Mouse (Mus musculus): ENCODE measurements around the gene Mavs.

Gene Mavs

DNA sequence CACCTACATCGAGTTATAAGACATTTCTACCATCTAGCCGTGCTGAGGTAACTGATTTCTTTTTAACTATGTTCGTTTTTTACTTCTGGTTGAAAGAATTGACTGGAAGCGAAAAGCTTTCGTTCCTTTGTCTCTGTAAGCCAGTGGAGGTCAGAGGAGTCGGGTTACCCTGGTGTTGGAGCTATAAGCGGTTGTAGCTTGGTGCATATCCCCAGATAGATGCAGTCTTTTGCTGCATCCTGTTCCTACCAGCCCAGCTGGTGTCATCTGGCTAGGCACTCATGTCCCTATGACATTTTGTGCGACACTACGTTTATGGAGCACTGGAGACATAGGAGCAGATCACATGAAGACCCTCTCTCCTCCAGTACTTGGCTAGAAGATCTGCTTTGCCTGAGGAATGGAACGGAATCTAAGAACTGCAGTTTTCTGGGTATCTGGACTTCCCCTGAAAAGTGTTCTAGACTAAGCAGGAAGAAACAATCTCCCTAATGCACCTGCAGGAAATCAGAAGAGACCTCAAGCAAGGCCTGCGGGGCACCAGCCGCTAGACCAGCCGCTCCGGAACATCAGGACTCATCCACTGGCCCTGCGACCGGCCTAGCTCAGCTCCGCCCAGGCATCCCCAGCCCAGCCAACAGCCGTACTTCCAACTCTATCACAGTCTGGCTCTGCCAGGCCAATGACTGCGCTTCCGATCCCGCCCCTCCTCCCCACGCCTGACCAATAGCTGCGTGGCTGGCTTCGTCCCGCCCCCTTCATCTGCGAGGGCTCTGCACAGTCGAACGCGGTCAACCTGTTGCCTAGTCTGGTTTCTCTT is at the start of gene Mavs:
Gene Mavs, plus strand, starts transcription at position 757 of the 820 bp plus-strand sequence.
- POLR2A ChIA-PET, result interaction anchor here in 3 of 4 experiments (0.7 to 10.1 kb wide), 60 partner anchors 8 to 569 kb away, joined by 3 to 112 read pairs (median 5); partner anchors contain the start of genes 1700037H04Rik (in 3 of the 3), Cdc25b (in 2 of the 3), Pank2 (in 2 of the 3) and Rnf24 (in 2 of the 3)
- CTCF ChIA-PET, result interaction anchor here (0.5 to 3.4 kb wide), 11 partner anchors 10 to 240 kb away, joined by 3 to 22 read pairs (median 4); partner anchors contain the start of genes Cdc25b (in 2 of the 4) and Spef1 (in 2 of the 4)

DNA sequence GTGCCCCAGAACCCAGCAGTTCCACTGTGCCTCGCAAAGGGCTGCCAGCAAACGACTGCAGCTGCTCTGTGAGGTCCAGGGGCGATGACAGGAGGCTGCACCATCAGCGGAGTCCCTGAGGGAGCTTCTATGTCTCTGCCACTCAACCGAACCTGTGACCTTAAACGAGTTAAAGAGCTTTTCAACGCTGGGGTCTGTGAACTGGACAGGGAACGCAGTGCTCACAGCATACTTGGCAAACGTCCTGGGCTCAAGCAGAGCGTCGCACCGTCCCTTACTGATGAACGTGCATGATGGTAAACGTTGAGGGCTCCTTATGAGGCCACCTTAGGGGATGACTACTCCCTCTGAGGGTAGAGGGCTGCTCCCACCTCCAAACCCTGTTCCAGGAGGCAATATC is 47.5 kb upstream of the Mavs start:
- POLR2A ChIA-PET, result interaction anchor here (0.5 to 4.9 kb wide), 55 partner anchors 9 to 1050 kb away, joined by 3 to 53 read pairs (median 4); partner anchors contain the start of genes 1700037H04Rik (in 4 of the 4), Ddrgk1 (in 1 of the 4), Mavs (in 1 of the 4) and Pank2 (in 1 of the 4)
- CTCF ChIA-PET, result interaction anchor here (0.6 to 2.6 kb wide), 23 partner anchors 9 to 359 kb away, joined by 3 to 19 read pairs (median 4); partner anchors contain the start of genes 1700037H04Rik (in 2 of the 4) and Mavs (in 1 of the 4)

GRCm38 (mm10) chr2:131186771-131187601 is 46.9 kb upstream of the Mavs start, which contains the start of the genes Cdc25b and Spef1:
TSS of gene Cdc25b (plus strand) at chr2:131186949.
TSS of gene Spef1 (minus strand) at chr2:131187282.
- POLR2A ChIA-PET, result interaction anchor here (0.6 to 4.9 kb wide), 66 partner anchors 8 to 1049 kb away, joined by 3 to 53 read pairs (median 4); partner anchors contain the start of genes 1700037H04Rik (in 4 of the 4), Ddrgk1 (in 1 of the 4), Mavs (in 1 of the 4) and Pank2 (in 1 of the 4)
- CTCF ChIA-PET, result interaction anchor here (0.6 to 2.6 kb wide), 29 partner anchors 9 to 359 kb away, joined by 3 to 19 read pairs (median 4); partner anchors contain the start of genes 1700037H04Rik (in 2 of the 4), Mavs (in 2 of the 4) and Pank2 (in 1 of the 4)

GRCm38 (mm10) chr2:131187602-131187922 is 46.3 kb upstream of the Mavs start:
- CTCF ChIA-PET, result interaction anchor here in 3 of 4 experiments (0.6 to 2.6 kb wide), 19 partner anchors 9 to 343 kb away, joined by 3 to 19 read pairs (median 4); partner anchors contain the start of genes Mavs (in 2 of the 3) and Pank2 (in 1 of the 3)
- POLR2A ChIA-PET, result interaction anchor here (0.6 to 4.9 kb wide), 49 partner anchors 9 to 552 kb away, joined by 3 to 53 read pairs (median 5); partner anchors contain the start of genes 1700037H04Rik (in 4 of the 4), Ddrgk1 (in 1 of the 4), Mavs (in 1 of the 4) and Pank2 (in 1 of the 4)

GRCm38 (mm10) chr2:131188311-131188710 is 45.6 kb upstream of the Mavs start:
- ChIA-PET CTCF (interaction anchor here in 3 of 4 experiments (0.7 to 2.6 kb wide), 6 partner anchors 10 to 196 kb away, joined by 3 to 12 read pairs (median 4); no protein-coding TSS in a partner anchor), POLR2A (interaction anchor here in 3 of 4 experiments (0.7 to 4.9 kb wide), 13 partner anchors 8 to 44 kb away, joined by 3 to 44 read pairs (median 12); partner anchors contain the start of genes 1700037H04Rik (in 2 of the 3) and Mavs (in 1 of the 3))

DNA sequence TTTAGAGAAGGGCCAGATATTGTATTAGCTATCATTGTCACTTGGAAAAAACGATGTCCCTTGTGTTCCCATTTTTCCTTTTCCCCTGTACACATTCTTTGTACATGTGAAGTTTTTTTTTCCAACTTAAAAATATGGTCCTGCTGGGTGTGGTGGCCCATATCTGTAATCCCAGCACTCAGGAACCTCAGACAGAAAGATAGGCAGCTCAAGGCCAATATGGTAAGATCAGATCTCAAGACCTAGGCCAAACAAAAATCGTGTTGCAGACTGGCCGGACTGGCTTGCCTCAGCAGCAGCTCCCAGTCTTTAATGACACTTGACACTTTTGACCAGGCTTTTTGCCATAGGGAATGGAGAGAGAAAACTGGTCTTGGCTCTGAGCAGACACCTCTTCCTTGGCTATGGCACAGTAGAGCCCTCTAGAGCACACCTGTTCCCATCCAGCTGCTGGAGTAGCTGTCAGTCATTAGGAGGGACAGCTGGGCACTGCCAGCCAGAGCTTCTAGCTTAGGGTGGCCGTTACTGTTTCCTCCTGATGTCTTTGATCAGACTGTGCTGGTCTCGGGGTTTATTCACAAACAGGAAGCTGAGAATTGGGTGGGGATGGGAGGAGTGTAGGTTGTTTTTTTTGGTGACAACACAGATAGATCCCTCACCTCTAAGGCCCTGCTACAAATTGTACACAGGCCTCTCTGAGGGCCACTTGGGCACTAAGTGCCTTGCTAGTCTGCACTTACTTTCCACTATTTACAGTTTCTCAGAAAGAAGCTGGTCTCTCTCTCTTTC is 44.1 kb upstream of the Mavs start:
- ChIA-PET POLR2A (interaction anchor here in 3 of 4 experiments (0.5 to 4.9 kb wide), 16 partner anchors 8 to 319 kb away, joined by 3 to 36 read pairs (median 4); partner anchors contain the start of gene 1700037H04Rik (in 1 of the 3)), CTCF (interaction anchor here in 3 of 4 experiments (0.7 to 2.7 kb wide), 4 partner anchors 20 to 473 kb away, joined by 3 to 10 read pairs (median 4); no protein-coding TSS in a partner anchor)

DNA sequence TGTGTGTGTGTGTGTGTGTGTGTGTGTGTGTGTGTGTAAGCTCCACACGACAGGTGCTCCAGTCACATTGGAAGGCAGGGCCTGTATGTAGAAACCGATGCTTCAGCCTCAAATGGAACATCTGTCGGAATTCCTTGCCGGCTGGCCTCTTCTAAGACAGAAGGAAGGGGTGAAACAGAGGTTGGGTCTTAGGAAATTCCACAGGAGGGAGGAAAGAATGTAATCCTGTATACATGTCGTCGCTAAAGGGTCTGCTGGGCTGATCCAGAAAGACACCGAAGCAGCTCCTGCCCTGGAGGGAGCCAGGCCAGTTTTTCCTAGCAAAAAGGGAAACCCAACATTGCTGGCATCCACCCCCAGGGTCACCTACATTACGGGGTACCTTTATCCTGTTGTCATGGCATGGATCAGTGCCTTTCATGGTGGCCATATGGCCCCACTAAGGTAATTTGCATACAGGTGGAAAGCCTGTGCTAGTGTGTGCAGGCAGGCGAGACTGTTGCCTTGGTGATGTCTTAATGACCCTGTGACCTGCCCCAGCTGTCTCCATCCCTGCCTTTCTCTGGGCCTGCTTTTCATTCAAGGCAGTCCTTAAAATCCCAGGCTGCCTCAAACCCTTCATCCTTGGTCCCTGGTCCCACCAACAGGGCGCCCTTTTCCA is 43.4 kb upstream of the Mavs start:
- ChIA-PET POLR2A (interaction anchor here in 3 of 4 experiments (0.6 to 2.7 kb wide), 16 partner anchors 9 to 318 kb away, joined by 3 to 8 read pairs (median 4); partner anchors contain the start of gene 1700037H04Rik (in 1 of the 3)), CTCF (interaction anchor here in 3 of 4 experiments (0.7 to 2.7 kb wide), 3 partner anchors 20 to 474 kb away, joined by 3 to 10 read pairs (median 4); no protein-coding TSS in a partner anchor)

DNA sequence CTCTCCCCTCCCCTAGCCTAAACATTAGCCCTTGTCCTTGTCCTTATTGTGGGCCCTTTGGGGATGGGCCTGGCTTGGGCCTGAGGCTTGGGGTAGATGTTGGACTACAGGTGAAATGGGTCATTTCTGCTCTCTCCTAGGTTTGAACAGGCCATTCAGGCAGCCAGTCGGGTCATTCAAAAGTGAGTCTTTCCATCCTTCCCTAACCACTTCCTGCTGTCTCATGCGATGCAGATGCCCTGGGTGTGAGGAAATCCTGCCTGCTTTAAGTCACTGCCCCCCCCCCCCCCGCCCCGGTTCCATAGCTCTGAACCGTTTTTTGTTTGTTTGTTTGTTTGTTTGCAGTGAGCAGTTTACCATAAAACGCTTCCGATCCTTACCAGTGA is 42.9 kb upstream of the Mavs start:
- ChIA-PET POLR2A (interaction anchor here in 3 of 4 experiments (0.5 to 2.7 kb wide), 21 partner anchors 8 to 1924 kb away, joined by 3 to 8 read pairs (median 3); partner anchors contain the start of gene 1700037H04Rik (in 1 of the 3)), CTCF (interaction anchor here in 1 of 4 experiments (2.7 kb wide), 1 partner anchor 19 kb away, joined by 10 read pairs; no protein-coding TSS in a partner anchor)

DNA sequence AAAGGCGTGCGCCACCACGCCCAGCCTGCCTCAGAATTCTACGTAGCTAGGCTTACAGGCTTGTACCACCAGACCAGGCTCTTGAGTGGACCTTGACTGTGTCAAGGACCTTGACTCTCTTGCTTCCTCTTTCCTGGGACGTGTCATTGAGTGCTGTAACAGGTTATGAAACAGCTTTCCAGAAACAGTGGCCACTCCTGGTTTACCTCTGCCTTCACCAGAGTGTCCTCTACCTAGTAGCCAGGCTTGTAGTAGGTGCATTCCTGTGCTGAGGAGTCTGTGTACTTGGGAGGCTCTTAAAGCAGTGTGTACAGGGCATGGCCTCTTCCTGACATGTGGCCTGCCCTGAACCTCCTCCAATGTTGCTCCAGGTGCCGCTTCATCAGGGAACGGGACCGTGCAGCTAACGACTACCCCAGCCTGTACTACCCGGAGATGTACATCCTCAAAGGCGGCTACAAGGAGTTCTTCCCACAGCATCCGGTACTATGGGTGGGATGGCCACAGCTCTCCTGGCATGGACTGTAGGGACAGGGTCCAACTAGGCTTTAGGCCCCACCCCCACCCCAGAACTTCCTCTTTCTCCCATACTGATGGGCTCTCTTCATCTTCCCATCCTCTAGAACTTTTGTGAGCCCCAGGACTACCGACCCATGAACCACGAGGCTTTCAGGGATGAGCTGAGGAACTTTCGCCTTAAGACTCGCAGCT is 37.1 kb upstream of the Mavs start:
- POLR2A ChIA-PET, result interaction anchor here in 3 of 4 experiments (0.6 to 2.1 kb wide), 13 partner anchors 8 to 154 kb away, joined by 3 to 11 read pairs (median 4); partner anchors contain the start of genes Cdc25b (in 2 of the 3), Spef1 (in 2 of the 3), 1700037H04Rik (in 1 of the 3) and Gfra4 (in 1 of the 3)
- CTCF ChIA-PET, result interaction anchor here in 3 of 4 experiments (0.6 to 1.9 kb wide), 4 partner anchors 11 to 140 kb away, joined by 3 to 18 read pairs (median 6); no protein-coding TSS in a partner anchor

GRCm38 (mm10) chr2:131200710-131201109 is 33.2 kb upstream of the Mavs start:
- ChIA-PET CTCF (interaction anchor here in 3 of 4 experiments (0.5 to 3.8 kb wide), 4 partner anchors 9 to 707 kb away, joined by 4 to 15 read pairs (median 6); no protein-coding TSS in a partner anchor), POLR2A (interaction anchor here in 3 of 4 experiments (0.6 to 2.0 kb wide), 9 partner anchors 8 to 592 kb away, joined by 3 to 7 read pairs (median 4); partner anchors contain the start of genes Cenpb (in 2 of the 3), 1700037H04Rik (in 1 of the 3), Cdc25b (in 1 of the 3) and Mavs (in 1 of the 3))

DNA sequence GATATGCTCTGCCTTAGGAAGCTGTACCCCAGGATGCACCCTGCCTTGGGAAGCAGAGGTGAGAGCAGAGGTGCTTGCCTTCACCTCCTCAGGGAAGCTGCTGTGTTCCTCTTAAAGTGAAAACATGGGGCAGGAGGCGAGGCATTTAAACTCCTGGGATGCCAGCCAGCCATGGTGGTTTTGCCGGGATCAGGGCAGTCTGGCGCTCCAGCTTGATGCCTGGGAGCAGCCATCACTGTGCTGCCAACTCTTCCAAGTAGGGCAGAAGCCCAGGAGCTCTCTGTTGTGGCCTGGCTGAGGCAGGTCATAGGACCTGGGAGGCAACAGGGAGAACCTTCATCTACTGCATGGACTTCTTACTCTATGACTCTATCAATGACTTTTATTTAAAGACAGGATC is 32.6 kb upstream of the Mavs start:
- ChIA-PET CTCF (interaction anchor here in 2 of 4 experiments (2.3 to 3.8 kb wide), 2 partner anchors 9 kb away, joined by 6 to 15 read pairs; no protein-coding TSS in a partner anchor), POLR2A (interaction anchor here in 2 of 4 experiments (0.8 to 2.0 kb wide), 6 partner anchors 9 to 32 kb away, joined by 3 to 6 read pairs (median 4); partner anchors contain the start of genes Cdc25b (in 1 of the 2), Cenpb (in 1 of the 2), Mavs (in 1 of the 2) and Spef1 (in 1 of the 2))

- CTCF ChIA-PET, result interaction anchor here in 1 of 4 experiments (1.3 kb wide), 1 partner anchor 16 kb away, joined by 7 read pairs; the partner anchor contains the start of genes Cdc25b and Spef1
Measured at GRCm38 (mm10) chr2:131203816-131204409, 29.9 kb upstream of the Mavs start.

GRCm38 (mm10) chr2:131204410-131204981 is 29.4 kb upstream of the Mavs start:
- CTCF ChIA-PET, result interaction anchor here in 1 of 4 experiments (1.3 kb wide), 1 partner anchor 17 kb away, joined by 7 read pairs; the partner anchor contains the start of genes Cdc25b and Spef1
- POLR2A ChIA-PET, result interaction anchor here in 3 of 4 experiments (0.6 to 4.3 kb wide), 28 partner anchors 8 to 1412 kb away, joined by 3 to 32 read pairs (median 4); partner anchors contain the start of genes Cdc25b (in 2 of the 3), Spef1 (in 2 of the 3), Mavs (in 1 of the 3) and Pank2 (in 1 of the 3)

More at GRCm38 (mm10) chr2:131203816-131204409, 29.9 kb upstream of the Mavs start:
- POLR2A ChIA-PET, result interaction anchor here in 2 of 4 experiments (0.6 to 4.3 kb wide), 24 partner anchors 8 to 1412 kb away, joined by 3 to 32 read pairs (median 4); partner anchors contain the start of genes Cdc25b (in 2 of the 2), Spef1 (in 2 of the 2), Cenpb (in 1 of the 2) and Mavs (in 1 of the 2)
